Mouse (Mus musculus): ENCODE measurements around the gene Prodh2. TPM values are rescaled to one million over a fixed set of nuclear protein-coding genes. Genes with fewer than 3 reads are reported as not detected.
"Not testable (repeated sequence)": the region's sequence is repeated elsewhere in the genome, so short reads cannot be mapped to it uniquely, and the experiment has no call there.

Prodh2 gene
- polyA plus RNA-seq, 1 experiment from 2014 or later = 0.15 TPM

DNA sequence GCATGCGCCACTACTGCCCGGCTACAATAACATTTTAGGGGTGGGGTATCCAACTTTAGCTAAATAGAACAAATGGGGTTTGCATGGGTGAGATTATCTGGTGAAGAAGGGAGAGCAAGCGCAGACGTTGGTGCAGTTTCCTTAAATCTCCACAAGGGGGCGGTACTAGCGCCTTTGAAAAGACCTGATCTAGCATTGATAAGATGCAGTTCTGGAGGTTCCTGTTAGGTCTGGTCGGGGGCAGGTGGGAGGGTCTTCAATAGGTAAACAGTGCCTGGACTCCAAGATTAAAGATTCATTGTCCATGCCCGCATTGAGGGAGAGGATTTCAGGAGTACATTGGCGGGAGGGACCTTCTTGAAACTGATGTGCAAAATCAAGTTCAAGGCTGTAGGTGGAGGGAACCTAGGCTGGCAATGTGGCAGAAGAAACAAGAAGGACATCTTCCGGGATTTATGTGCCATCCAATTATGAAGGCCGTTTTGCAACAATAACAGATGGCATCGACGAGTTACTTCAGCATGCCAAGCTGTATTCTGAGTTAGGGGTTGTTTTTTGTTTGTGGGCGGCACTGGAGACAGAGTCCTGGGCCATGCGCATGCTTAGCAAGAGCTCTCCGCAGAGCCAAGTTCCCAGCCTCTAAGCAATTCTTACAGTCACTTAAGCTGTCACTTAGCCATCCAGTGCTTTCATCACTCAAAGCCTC, 3.0 kb upstream of the Prodh2 start:
- ATAC-seq (replicated peaks; ENCODE audit: insufficient number of reproducible peaks, insufficient read depth, low FRiP score, low read depth) = no peak
- 30% methylated on average over 16 of the region's 16 CpGs for WGBS

DNA sequence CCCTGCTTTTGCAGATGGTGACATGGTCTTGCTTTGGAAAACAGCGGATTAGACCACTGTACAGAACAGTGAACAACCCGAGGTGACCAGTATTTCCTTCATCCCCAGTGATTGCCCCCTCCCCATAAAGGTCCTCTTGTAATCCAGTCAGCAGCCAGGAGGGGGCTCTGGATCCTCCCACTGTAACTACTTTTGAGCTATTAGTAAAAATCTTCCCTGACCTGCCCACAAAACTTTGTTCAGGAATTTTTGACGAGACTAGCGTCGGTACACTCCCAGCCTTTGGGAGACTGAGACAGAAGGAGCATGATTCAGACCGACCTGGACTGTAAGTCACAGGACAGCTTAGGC, 2.5 kb upstream of the Prodh2 start:
- H3K9ac ChIP-seq = no peak overlapping the region
- no peak overlapping the region for H3K4me2 ChIP-seq
- H3K27me3 ChIP-seq = peaks cover 23% of the 10 kb centered on the region
- no peaks in the 10 kb centered on the region for H3K9me3 ChIP-seq (replicated peaks)
- H3K4me3 ChIP-seq = no peak overlapping the region
- no peak for ATAC-seq (replicated peaks; ENCODE audit: insufficient number of reproducible peaks, insufficient read depth, low FRiP score, low read depth)
- H3K36me3 ChIP-seq = no peaks in the 10 kb centered on the region
- 14% methylated on average over 6 of the region's 6 CpGs for WGBS
- H3K4me1 ChIP-seq (replicated peaks) = no peaks in the 10 kb centered on the region
- H3K27ac ChIP-seq = no peak overlapping the region

More for the DNA sequence above, 3.0 kb upstream of the Prodh2 start:
- H3K27me3 ChIP-seq = peaks cover 25% of the 10 kb centered on the region
- H3K27ac ChIP-seq = no peak overlapping the region
- no peaks in the 10 kb centered on the region for H3K36me3 ChIP-seq
- H3K4me2 ChIP-seq = no peak overlapping the region
- H3K9me3 ChIP-seq (replicated peaks) = no peaks in the 10 kb centered on the region
- H3K9ac ChIP-seq = no peak overlapping the region
- H3K4me1 ChIP-seq (replicated peaks) = no peaks in the 10 kb centered on the region
- no peak overlapping the region for H3K4me3 ChIP-seq

DNA sequence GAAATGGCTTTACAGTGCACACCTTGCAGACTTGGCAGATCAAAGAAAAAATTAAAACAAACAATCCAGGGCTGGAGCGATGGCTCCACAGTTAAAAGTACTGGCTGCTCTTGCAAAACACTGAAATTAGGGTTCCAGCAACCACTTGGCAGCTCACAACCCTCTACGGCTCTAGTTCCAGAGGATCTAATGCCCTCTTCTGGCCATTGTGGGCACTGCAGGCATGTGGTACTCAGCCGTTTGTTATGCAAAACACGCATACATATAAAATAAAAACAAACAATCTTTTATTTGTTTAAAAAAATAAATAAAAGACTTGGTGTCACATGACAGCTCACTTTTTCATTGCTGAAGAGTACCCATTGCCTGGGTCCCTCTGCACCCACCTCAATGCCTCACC, 657 bp upstream of the Prodh2 start:
- H3K9me3 ChIP-seq (replicated peaks) = no peaks in the 10 kb centered on the region
- peaks cover 23% of the 10 kb centered on the region for H3K27me3 ChIP-seq
- ATAC-seq (replicated peaks; ENCODE audit: insufficient number of reproducible peaks, insufficient read depth, low FRiP score, low read depth) = no peak
- no peak overlapping the region for H3K4me3 ChIP-seq
- no peak overlapping the region for H3K9ac ChIP-seq
- no peak overlapping the region for H3K27ac ChIP-seq
- 21% methylated on average over 4 of the region's 4 CpGs for WGBS
- no peaks in the 10 kb centered on the region for H3K36me3 ChIP-seq
- no peak overlapping the region for H3K4me2 ChIP-seq
- H3K4me1 ChIP-seq (replicated peaks) = no peaks in the 10 kb centered on the region

DNA sequence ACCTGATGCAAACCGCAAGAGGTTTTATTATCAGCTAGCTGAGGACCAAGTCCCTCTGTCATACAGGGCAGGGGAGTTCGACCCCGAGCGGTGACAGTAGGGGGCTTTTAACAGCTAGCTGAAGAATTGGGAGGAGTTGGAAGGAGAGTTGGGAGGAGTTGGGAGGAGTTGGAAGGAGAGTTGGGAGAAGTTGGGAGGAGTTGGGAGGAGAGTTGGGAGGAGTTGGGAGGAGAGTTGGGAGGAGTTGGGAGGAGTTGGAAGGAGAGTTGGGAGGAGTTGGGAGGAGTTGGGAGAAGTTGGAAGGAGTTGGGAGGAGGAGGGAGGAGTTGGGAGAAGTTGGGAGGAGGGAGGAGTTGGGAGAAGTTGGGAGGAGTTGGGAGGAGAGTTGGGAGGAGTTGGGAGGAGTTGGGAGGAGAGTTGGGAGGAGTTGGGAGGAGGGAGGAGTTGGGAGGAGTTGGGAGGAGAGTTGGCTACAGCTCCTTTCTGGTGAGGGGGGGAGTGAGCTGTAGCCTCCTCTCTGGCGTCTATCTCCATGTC, 2.2 kb downstream of the Prodh2 start:
- ATAC-seq (replicated peaks; ENCODE audit: insufficient number of reproducible peaks, insufficient read depth, low FRiP score, low read depth); H3K9me3 ChIP-seq (replicated peaks); H3K36me3 ChIP-seq; H3K4me1 ChIP-seq (replicated peaks); H3K4me3 ChIP-seq; H3K4me2 ChIP-seq; H3K9ac ChIP-seq; H3K27ac ChIP-seq: not testable (repeated sequence)
- H3K27me3 ChIP-seq = peaks cover 11% of the 10 kb centered on the region
- WGBS = 46% methylated on average over 5 of the region's 5 CpGs

DNA sequence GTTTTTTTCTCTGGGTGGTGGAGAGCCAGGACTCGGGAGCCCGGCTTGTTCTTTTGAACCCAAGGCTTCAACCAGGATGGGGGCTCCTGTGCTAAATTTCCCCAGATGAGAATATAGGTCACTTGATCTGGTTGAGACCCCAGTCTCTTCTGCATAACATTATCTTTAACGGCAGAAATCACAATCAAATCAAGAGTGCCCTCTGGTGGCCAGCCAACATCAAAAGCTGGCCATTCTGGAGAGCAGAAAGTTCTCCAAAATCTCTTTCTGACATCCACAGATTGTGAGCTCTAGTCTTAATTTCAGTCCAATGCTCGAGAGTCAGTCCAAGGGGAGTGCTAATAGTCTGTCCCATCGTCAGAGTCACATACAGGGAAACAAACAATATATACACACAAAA, 7.7 kb downstream of the Prodh2 start:
- H3K4me3 ChIP-seq; H3K27me3 ChIP-seq; H3K4me2 ChIP-seq; H3K9ac ChIP-seq; H3K27ac ChIP-seq; H3K4me1 ChIP-seq (replicated peaks); H3K9me3 ChIP-seq (replicated peaks); H3K36me3 ChIP-seq; ATAC-seq (replicated peaks; ENCODE audit: insufficient number of reproducible peaks, insufficient read depth, low FRiP score, low read depth): not testable (repeated sequence)
- WGBS = 74% methylated on average over 5 of the region's 5 CpGs

DNA sequence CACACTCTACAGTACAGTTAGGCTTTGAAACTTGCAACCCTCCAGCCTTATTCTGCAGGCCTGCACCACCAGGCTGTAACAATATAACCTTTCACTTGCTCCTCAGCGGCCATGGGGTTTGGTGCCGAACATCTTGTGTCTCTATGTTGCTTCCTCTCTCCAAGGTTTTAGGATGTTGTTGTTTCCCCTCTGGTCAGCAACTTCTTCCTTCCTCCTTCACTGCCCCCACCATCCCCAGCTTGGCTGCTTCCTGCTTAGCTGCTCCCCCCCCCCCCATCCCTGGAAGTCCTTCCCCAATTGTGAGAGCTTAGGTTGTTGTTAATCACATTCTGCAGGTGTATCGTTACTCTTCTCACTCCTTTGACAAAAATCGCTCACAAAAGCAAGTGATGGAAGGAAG, 14.6 kb downstream of the Prodh2 start:
- H3K4me1 ChIP-seq (replicated peaks) = no peaks in the 10 kb centered on the region
- H3K27me3 ChIP-seq = peaks cover 3% of the 10 kb centered on the region; the same call in 1 of the 2 replicates
- no peak overlapping the region for H3K9ac ChIP-seq
- WGBS = 63% methylated on average over 4 of the region's 4 CpGs
- no peak overlapping the region for H3K27ac ChIP-seq
- no peaks in the 10 kb centered on the region for H3K9me3 ChIP-seq (replicated peaks)
- no peaks in the 10 kb centered on the region for H3K36me3 ChIP-seq
- no peak overlapping the region for H3K4me3 ChIP-seq
- ATAC-seq (replicated peaks; ENCODE audit: insufficient number of reproducible peaks, insufficient read depth, low FRiP score, low read depth) = no peak
- H3K4me2 ChIP-seq = no peak overlapping the region

DNA sequence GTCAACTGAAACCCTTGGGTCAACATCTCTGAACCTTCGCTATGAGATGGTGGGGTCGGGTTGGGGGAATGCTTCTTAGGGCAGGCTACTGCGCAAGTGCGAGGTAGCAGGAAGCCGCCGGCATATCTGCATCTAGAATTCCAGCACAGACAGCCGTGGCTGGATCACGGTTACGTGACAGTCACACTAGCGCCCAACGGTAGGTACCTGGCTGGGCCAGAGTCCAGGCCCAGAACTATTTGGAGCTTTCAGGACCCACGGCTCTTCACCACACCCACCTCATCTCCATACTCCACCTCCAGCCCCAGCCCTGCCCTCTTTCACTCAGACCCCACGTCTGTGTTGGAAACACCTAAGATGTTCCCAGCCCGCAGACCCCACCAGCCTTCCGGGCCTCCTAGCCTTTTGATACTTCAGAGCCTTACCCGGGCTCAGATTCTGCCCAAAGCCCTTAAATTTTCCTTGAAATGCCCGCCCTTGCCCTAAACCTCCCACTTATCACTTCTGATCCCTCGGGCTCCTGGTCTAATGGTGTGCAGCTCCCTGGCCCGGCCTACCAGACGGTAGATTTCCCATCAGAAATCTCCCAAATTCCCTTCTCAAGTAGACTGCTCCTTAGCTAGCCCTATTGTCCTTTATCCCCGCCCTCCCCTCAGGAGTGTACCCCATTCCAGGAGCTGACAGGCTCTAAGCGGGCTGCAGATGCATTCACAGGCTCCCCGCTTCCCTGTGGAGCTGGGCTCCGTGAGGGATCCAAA, 21.8 kb downstream of the Prodh2 start:
- no peak overlapping the region for H3K4me3 ChIP-seq
- H3K4me2 ChIP-seq = no peak overlapping the region

DNA sequence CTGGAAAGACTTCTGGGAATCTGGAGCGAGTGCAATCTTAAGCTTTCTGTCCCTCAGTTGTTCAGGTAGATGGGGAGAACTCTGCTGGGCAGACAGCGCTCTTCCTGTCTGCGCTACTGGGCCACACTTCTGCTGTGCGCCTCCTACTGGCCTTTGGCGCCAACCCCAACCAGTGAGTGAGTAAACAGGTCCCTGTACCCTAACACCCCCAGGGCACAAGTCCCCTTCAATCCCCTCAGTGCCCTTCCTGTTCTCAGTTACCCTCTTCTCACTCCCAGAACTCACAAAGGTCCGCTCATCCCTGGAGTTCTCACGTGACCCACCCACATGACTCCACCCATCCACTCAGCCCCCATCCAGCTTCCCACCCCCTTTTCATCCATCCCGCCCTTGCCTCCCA, 24.9 kb downstream of the Prodh2 start:
- peaks cover 6% of the 10 kb centered on the region; the same call in 1 of the 2 replicates for H3K27me3 ChIP-seq
- no peak for ATAC-seq (replicated peaks; ENCODE audit: insufficient number of reproducible peaks, insufficient read depth, low FRiP score, low read depth)
- H3K4me2 ChIP-seq = no peak overlapping the region
- H3K9me3 ChIP-seq (replicated peaks) = no peaks in the 10 kb centered on the region
- H3K36me3 ChIP-seq = peaks cover 4% of the 10 kb centered on the region; the same call in 1 of the 2 replicates
- no peaks in the 10 kb centered on the region for H3K4me1 ChIP-seq (replicated peaks)
- no peak overlapping the region for H3K27ac ChIP-seq
- WGBS = 34% methylated on average over 8 of the region's 8 CpGs
- H3K4me3 ChIP-seq = no peak overlapping the region
- H3K9ac ChIP-seq = no peak overlapping the region

More for the DNA sequence above, 21.8 kb downstream of the Prodh2 start:
- Histone ChIP-seq H3K36me3 (no peaks in the 10 kb centered on the region), H3K27me3 (peaks cover 6% of the 10 kb centered on the region; the same call in 1 of the 2 replicates), H3K9me3 (replicated peaks) (no peaks in the 10 kb centered on the region), H3K4me1 (replicated peaks) (no peaks in the 10 kb centered on the region), H3K9ac (no peak overlapping the region), H3K27ac (no peak overlapping the region)
- ATAC-seq (replicated peaks; ENCODE audit: insufficient number of reproducible peaks, insufficient read depth, low FRiP score, low read depth) = no peak
- WGBS = 49% methylated on average over 24 of the region's 24 CpGs

DNA sequence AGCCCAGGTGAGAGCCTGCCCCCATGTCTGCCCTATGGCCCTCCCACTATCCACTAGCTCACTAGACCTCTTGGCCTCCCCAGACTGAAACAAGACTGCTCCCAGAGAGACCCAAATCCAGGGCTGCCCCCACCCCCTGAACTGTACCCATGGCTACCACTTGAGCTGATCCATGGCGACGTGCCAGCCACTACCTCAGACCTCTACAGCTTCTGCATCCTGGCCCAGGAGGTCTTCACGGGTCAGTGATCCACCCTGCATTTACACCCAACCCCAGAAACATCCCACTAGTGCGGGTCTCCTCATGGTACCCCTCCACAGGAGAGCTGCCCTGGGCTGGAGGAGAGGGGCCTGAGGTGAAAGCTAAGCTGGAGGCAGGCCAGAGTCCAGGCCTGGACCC, 27.0 kb downstream of the Prodh2 start:
- Histone ChIP-seq H3K4me2 (no peak overlapping the region), H3K9ac (no peak overlapping the region), H3K9me3 (replicated peaks) (no peaks in the 10 kb centered on the region), H3K27ac (no peak overlapping the region), H3K4me3 (no peak overlapping the region), H3K4me1 (replicated peaks) (no peaks in the 10 kb centered on the region), H3K27me3 (peaks cover 4% of the 10 kb centered on the region; the same call in 1 of the 2 replicates), H3K36me3 (peaks cover 12% of the 10 kb centered on the region; the same call in 1 of the 2 replicates)
- no peak for ATAC-seq (replicated peaks; ENCODE audit: insufficient number of reproducible peaks, insufficient read depth, low FRiP score, low read depth)
- WGBS = 77% methylated on average over 4 of the region's 4 CpGs

DNA sequence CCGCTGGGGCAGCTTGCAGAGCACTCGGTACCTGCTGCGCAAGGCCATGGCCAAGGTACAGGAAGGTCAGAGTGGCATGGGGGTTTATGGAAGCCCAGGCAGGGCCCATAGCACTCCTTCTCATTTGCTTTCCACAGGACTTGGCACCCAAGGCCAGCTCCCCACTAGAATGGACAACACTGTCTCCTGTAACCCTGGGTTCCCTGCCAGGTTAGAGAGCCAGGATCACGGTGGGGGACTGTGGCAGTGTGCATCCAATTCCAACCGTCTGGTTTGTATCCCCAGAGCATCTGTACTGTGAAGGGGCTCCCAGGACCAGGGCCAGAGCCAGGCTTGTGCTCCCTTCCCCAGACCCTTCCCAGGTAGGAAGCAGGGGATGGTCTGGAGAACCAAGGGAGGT, 27.4 kb downstream of the Prodh2 start:
- H3K27me3 ChIP-seq = no peaks in the 10 kb centered on the region
- ATAC-seq (replicated peaks; ENCODE audit: insufficient number of reproducible peaks, insufficient read depth, low FRiP score, low read depth) = no peak
- no peak overlapping the region for H3K27ac ChIP-seq
- no peaks in the 10 kb centered on the region for H3K4me1 ChIP-seq (replicated peaks)
- H3K9me3 ChIP-seq (replicated peaks) = no peaks in the 10 kb centered on the region
- H3K4me2 ChIP-seq = no peak overlapping the region
- WGBS = 75% methylated on average over 5 of the region's 5 CpGs
- H3K4me3 ChIP-seq = no peak overlapping the region
- peaks cover 12% of the 10 kb centered on the region; the same call in 1 of the 2 replicates for H3K36me3 ChIP-seq
- H3K9ac ChIP-seq = no peak overlapping the region

DNA sequence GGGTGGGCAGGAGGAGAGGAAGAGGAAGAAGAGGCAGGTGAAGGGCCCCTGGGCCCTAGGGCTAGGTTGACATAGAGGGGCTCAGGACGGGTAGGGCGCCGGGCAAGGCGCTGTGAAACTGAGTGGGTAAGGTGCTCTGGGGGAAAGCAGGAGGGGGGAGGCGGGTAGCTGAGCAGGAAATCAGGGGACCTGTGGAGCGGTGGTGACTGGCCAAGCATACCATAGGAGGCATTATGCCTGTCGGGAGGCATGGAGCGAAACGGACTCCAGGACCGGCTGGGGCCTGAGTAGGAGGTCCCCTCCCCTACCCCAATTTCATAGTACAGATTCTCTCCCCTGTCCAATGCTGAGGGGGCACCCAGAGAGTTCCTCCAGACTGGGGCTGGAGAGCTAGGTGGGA, 29.4 kb downstream of the Prodh2 start:
- ATAC-seq (replicated peaks; ENCODE audit: insufficient number of reproducible peaks, insufficient read depth, low FRiP score, low read depth) = no peak
- 85% methylated on average over 10 of the region's 10 CpGs for WGBS
- no peak overlapping the region for H3K4me3 ChIP-seq

More for the DNA sequence above, 29.4 kb downstream of the Prodh2 start:
- H3K27me3 ChIP-seq = no peaks in the 10 kb centered on the region
- H3K9ac ChIP-seq = no peak overlapping the region
- no peaks in the 10 kb centered on the region for H3K9me3 ChIP-seq (replicated peaks)
- H3K4me2 ChIP-seq = no peak overlapping the region
- H3K4me1 ChIP-seq (replicated peaks) = peaks cover 2% of the 10 kb centered on the region; the same call in 1 of the 2 replicates
- peaks cover 22% of the 10 kb centered on the region for H3K36me3 ChIP-seq
- no peak overlapping the region for H3K27ac ChIP-seq
